In the genomic region with DNA sequence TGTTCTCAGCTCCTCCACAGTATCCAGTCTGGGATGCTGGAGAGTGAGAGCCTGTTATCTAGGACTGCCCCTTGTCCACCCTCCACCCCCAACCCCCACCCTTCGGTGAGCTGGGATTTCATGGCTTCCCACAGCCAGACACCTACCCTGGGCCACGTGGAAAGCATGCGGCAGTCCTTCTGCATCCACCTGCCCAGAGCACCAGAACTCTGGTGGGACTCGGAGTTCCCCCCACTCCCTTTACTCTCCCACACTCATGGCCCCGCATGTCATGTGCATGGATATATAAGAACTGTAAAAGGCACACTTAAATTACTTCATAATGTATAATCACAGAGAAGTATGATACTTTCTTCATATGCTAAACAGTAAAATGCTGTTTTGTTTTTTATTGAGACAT, we compare ENCODE assay signal across 31 mouse cellular contexts.
"Had no signal": no experiment of that assay in that cellular context is flagged by ENCODE, and none has a peak within 500 bp of the region (broad histone marks: within the 10 kb centered on the region; RNA-seq: fewer than 3 reads in every experiment).

No protein-coding gene starts in this region.

- H3K4me3 ChIP-seq: heart, embryonic 12.5 days; heart, embryonic 13.5 days; heart, embryonic 15.5 days; hindbrain, embryonic 10.5 days; hindbrain, embryonic 12.5 days; hindbrain, embryonic 13.5 days; hindbrain, embryonic 15.5 days; intestine, embryonic 15.5 days; kidney, embryonic 15.5 days; layer of hippocampus, adult 2 months; left cerebral cortex, adult 2 months had no signal

- H3K9ac ChIP-seq: heart, embryonic 12.5 days; heart, embryonic 13.5 days; heart, embryonic 15.5 days; hindbrain, embryonic 12.5 days; hindbrain, embryonic 13.5 days; hindbrain, embryonic 14.5 days; hindbrain, embryonic 15.5 days; intestine, embryonic 15.5 days; kidney, embryonic 15.5 days had no signal

- H3K27ac ChIP-seq: heart, embryonic 13.5 days; heart, embryonic 15.5 days; hindbrain, embryonic 10.5 days; hindbrain, embryonic 12.5 days; hindbrain, embryonic 13.5 days; hindbrain, embryonic 14.5 days; hindbrain, embryonic 15.5 days; hindbrain, postnatal 0 days; intestine, embryonic 15.5 days; kidney, embryonic 15.5 days; kidney, postnatal 0 days; layer of hippocampus, adult 2 months; left cerebral cortex, adult 2 months had no signal

- H3K4me1 ChIP-seq: heart, embryonic 12.5 days; heart, embryonic 13.5 days; heart, embryonic 15.5 days; hindbrain, embryonic 10.5 days; hindbrain, embryonic 12.5 days; hindbrain, embryonic 13.5 days; hindbrain, embryonic 15.5 days; intestine, embryonic 15.5 days; kidney, embryonic 15.5 days had no signal

- H3K4me2 ChIP-seq: heart, embryonic 11.5 days; heart, embryonic 12.5 days; heart, embryonic 13.5 days; heart, embryonic 15.5 days; hindbrain, embryonic 12.5 days; hindbrain, embryonic 13.5 days; hindbrain, embryonic 14.5 days; hindbrain, embryonic 15.5 days; intestine, embryonic 15.5 days; kidney, embryonic 15.5 days had no signal

- H3K9me3 ChIP-seq: heart, embryonic 12.5 days; heart, embryonic 13.5 days; heart, embryonic 15.5 days; hindbrain, embryonic 10.5 days; hindbrain, embryonic 12.5 days; hindbrain, embryonic 13.5 days; hindbrain, embryonic 15.5 days; intestine, embryonic 15.5 days; kidney, embryonic 15.5 days had no signal

- H3K27me3 ChIP-seq: heart, embryonic 12.5 days; heart, embryonic 13.5 days; heart, embryonic 15.5 days; hindbrain, embryonic 12.5 days; hindbrain, embryonic 13.5 days; hindbrain, embryonic 15.5 days; intestine, embryonic 15.5 days; kidney, embryonic 15.5 days had no signal

- H3K36me3 ChIP-seq: heart, embryonic 12.5 days; heart, embryonic 13.5 days; heart, embryonic 15.5 days; hindbrain, embryonic 10.5 days; hindbrain, embryonic 12.5 days; hindbrain, embryonic 13.5 days; hindbrain, embryonic 15.5 days; intestine, embryonic 15.5 days; kidney, embryonic 15.5 days had no signal

- DNase-seq: heart, postnatal 10 days; heart, postnatal 14 days; heart, postnatal 36 days; heart, postnatal 4 days; kidney, adult 11 months; kidney, adult 18-20 months; kidney, adult 2 months; kidney, adult 8-10 months; kidney, adult 9 months; kidney, postnatal 10 days; kidney, postnatal 14 days; kidney, postnatal 25 days; kidney, postnatal 36 days; kidney, postnatal 4 days; layer of hippocampus, adult 9-11 months; layer of hippocampus, postnatal 36 days had no signal
